Mouse (Mus musculus): Measurements from ENCODE around the gene 4930505A04Rik.

DNA sequence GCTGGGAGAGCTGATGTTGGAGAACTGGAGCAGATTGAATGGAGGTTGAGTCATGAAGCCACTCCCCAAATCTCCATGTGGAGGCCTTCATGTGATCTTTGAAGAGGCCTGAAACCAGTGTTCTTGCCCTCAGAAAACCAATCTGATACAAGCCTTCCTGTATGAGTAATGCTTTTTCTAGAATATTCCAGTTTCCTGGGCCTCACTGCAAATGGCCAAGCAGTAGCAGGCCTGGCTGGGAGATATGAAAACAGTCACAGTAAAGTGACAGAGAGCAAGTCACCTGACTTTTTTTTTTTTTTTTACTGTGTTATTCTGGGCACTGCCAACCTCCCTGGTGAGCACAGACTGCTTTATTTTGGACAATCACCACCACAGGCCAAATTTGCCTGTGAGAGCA is 88.6 kb downstream of the 4930505A04Rik start:
- TF ChIP-seq POLR2A (IDR thresholded peaks at IDR 0.05; ENCODE audit: low read depth, low read length) (no peak), CTCF (conservative IDR thresholded peaks at IDR 0.05; ENCODE audit: insufficient read depth, insufficient read length, low read depth, low read length) (no peak)
